Mouse (Mus musculus) lung, postnatal 0 days (tissue): ENCODE results near the gene Elavl4.

Source experiments
- CTCF ChIP-seq: IDR thresholded peaks from 2 replicates; pipeline ENCODE4 v1.5.1; 2016; ENCODE audit warnings: antibody characterized with exemption, mild to moderate bottlenecking
- EP300 ChIP-seq: IDR thresholded peaks from 2 replicates; pipeline ENCODE4 v1.6.1; 2016; ENCODE audit warnings: antibody characterized with exemption, mild to moderate bottlenecking, control low read depth

DNA sequence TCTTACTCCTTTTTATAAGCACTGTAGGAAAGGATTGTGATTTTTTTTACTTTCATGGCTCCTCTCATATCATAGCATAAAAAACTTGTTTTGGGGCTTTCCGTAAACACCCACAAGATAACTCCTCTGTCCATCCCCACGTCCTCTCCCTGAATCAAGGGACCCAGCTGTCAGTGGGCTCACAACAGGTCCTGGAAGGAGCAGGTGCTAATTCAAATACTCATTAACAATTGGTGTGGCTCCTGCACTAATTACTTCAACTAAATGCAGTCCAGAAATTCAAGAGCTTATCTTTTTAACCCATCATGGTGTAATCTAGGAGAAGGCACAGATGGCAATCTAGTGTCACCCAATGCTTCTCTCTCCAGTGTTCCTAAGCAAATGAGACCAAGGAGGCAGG is 8.9 kb upstream of the Elavl4 start:
- TF ChIP-seq CTCF (no peak), EP300 (no peak)
